Mouse (Mus musculus): ENCODE data around the gene Jak3.

Jak3 gene

DNA sequence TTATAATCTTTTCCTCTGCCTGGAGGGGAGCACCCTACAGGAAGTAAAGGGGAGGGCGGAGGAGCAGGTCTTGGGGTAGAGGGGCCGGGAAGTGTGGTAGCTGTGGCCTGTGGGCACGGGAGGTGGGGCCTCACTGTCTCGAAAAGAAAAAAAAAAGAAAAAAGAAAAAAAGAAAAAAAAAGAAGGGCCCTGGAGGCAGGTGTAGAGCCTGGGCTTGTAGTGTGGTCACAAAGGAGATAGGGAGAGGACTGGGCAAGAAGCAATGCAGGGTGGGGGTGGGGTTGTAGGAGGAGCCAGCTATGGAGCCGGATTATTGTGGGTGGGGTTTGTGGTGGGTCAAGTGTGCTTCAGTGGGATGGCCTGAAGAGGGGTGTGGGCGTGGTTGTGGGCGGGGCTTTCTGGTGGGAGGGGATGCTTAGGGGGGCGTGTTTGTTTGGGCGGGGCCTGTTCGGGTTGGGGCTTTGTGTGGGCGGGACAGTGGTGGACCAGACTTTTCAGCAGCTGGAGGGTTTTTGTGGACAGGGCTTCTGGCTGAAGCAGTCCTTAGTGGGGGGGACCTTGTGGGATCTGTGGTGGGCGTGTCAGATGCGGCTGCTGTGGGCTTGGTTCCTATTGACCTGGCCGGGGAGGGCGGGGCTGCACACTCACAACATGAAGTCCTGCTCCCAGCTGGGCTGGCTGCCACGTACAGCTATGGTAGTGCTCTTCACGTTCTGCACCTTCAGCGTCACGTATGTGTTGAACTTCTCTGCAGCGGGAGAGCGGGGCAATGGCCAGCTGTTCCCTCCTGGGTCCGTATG lies 10.6 kb upstream of the Jak3 start:
- peak in 1 of 2 experiments; percentile 73 for DNase-seq (ENCODE audit: low spot score in 2 of 2)

DNA sequence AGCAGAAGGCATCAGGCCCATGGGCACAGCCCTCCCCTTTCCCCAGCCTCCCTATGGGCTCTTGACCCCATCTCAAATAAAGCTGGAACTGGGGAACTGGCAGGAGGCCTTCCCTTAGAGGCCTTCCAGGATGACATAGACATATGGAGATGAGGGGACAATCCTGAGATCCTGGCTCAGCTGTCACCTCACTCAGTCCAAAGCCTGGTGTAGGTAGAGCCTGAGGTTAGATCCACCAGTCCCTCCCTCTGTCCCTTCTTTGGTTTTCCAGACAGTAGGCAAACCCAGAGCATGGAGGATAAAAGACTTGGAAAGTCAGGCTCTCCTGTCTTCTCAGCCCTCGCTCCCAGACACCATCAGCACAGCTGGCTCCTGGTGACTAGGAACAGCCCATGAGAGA lies 9.2 kb upstream of the Jak3 start:
- peak in 1 of 2 experiments; percentile 19 for DNase-seq (ENCODE audit: low spot score in 2 of 2)

DNA sequence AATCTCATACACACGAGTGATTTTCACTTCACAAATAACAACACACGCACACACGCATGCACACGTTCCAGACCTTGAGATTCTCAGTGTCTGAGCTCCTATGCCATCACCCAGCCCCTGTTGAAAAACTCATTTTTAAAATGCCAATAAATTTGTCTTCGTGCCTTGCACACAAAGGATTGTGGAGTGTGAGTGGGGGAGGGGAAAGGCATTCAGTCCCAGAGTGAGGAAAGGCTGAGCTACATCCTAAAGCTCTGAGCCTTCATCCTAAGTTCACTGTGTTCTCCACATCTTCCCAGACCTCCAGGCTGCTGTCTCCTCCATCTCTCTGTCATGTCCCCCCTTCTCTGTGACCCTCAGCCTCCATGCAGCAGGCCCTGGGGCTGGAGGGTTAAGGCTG lies 8.8 kb upstream of the Jak3 start:
- DNase-seq (ENCODE audit: low spot score in 2 of 2) = peak; percentile 27 to 31

DNA sequence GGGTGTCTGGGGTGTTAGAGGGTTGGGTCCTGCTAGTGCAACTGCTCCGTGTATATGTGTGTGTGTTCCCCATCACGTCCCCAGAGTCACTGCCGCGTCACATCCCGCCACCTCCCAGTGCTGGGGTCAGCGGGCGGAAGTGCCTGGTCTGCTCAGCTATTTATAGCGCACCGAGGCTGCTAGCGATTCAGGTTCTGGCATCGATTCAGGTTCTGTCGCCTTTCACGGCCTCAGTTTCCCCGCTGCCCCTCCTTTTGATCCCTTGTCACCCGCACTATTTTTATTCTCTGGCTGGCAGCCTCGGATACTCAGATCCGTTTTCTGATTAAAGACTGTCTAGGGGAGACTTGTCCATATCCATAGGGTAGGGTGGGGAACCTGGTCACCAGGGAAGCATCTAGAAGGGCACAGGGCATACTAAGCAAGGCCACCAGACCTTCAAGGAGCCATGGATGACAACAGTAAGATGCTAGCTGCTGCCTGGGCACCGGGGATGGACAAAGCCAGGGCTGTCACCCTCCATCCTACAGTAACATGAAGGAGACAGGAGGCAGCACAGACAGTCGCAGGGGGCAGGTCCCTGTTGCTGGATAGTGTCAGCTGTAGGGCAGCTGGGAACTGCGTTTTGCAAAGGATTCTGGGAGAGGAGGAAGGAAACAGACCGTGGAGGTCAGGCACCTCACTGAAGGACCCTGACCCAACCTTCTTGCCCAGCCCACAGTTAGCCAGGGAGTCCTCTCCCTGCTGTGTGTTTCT lies 7.7 kb upstream of the Jak3 start:
- peak in 1 of 2 experiments; percentile 63 for DNase-seq (ENCODE audit: low spot score in 2 of 2)

DNA sequence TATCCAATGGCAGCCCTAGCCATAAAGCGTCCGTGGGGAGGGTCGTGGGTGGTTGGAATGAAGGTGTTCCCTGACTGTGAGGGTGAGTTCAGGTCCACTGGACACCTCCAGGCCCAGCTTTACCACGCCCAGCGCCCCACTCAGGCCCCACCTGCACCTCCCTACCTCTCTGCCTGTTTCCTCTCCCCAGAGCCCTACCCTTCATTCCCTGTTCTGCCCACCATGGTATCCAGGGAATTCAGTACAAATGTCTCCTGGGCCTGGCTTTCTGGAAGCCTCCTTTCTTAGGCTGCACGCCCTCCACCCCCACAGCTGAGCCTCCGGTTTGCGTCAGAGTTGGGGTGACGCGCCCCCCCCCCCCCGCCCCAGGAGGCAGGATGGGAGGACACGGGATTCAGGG lies 5.9 kb upstream of the Jak3 start:
- DNase-seq (ENCODE audit: low spot score in 2 of 2) = no peak

DNA sequence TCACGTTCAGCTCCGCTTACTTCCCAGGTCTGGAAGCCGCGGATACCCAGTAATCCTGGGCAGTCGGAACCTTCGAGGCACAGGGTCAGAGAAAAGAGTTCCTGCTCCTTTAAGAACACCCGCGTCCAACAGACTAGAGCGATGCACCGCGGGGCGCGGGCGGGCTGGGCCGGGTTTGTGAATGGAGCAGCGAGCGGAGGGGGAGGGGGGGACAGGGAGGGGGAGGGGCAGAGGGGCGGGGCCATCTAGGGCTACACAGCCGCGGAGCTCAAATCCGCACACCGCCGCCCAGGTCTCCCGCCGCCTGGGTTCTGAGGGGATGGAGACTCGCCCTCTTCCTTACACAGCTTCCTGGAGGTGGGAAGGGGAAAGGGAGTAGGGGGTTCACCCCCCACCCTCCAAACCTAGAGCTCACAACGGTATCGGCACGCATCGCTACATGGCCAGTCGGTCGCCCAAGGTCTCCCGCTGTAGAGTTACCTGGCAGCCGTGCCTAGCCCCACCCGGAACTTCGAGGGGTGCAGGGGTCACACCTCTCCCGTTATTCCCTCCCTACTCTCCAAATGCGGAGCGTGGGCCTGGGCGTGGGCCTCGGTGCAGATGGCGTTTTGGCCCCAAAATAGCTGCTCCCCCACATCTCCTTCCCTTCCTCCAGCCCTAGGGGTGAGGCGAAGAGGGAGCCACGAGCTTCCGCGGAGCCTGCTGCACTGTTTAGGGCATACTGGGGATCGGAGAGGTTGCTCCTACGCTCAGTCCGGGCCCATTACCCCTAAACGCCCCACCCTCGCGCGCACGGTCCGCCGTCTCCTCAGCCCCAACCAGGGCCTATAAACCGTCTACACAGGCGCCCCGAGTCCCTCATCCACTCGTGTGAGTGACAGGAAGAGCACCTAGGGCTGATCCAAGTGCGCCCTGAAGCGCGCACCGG lies 5.2 kb upstream of the Jak3 start:
- DNase-seq (ENCODE audit: low spot score in 2 of 2) = peak; percentile 88 to 89

DNA sequence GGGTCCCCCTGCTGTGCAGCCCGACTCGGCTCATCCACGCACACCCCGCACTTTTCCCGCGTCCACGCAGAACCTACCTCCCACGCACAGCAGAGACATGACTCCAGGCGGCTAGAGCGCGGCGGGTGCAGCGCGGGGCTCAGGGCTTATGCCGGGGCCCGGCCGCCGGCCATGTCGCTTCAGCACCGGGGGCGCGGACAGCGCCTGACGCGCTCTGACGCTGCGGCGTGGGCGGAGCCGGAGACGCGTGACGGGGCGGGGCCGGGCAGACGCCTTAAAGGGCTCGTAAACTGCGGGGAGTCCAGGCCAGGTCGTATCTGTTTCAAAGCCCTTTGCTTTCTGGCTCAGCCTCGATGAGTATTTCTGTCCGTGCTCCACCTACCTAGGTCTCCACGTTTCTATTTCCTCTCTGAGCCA lies 4.5 kb upstream of the Jak3 start, which contains the start of gene Unc13a:
TSS of gene Unc13a (minus strand) at position 209 of the 417 bp plus-strand sequence.
- DNase-seq (ENCODE audit: low spot score in 2 of 2) = peak; percentile 95

DNA sequence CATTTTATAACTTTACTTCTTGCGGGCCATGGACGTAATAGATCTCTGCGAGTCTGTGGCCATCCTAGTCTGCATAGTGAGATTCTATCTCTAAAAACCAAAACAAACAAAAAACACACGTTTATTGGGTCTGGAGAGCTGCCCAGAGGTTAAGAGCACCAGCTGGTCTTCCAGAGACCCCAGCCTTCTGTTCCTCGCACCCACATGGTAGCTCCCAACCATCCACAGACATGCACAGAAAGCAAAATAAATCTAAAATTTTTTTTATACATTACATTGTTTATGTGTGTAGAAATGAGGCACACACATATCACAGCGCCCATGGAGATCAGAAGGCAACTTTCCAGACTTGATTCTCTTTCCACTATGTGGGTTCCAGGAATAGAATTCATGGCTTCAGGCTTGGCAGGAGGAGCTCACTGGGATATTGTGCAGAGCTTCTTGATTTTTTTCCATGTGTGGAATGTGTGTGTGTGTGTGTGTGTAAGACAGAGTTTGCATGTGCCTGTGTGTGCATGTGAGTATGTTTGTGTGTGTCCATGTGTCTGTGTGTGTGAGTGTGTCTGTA lies 3.8 kb upstream of the Jak3 start:
- DNase-seq (ENCODE audit: low spot score in 2 of 2) = no peak

DNA sequence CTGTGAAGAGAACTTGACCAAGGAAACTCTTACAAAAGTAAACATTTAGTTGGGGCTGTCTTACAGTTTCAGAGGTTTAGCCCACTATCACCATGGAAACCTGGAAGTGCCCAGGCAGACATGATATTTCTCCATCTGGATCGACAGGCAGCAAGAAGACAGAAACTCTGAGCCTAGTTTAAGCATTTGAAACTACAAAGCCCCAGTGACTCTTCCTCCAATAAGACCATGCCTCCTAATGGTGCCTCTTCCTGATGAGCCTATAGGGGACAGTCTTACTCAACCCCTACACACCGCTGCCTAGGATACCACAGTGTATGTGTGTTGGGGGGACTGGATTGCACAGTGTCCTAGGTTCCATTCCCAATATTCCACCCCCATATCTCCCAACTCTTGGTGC lies 2.0 kb upstream of the Jak3 start:
- no peak for DNase-seq (ENCODE audit: low spot score in 2 of 2)

DNA sequence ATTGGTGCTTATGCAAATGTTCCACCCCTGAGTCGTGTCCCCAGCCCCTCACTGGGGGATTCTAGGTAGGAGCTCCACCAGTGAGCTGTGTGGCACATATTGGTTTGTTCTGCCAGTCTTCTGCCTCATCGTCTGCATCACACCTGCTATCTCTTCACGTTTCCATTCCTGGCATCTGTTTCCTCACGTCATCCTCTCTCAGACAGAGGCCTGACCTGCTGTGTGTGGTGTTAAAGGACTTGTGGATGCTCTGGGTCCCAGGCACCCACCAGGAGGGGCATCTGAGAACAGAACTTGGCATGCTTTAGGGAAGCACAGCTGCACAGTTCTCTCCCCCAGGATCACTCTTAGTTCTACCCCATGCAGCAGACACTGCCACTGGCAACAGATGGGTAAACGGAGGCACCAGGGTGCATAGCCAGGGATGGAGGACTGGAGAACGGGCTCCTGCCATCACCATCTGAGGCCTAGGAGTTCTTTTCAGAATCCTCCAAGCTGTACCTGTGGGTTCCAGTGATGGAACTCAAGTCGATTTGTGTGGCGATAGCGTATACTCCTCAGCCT lies 558 bp upstream of the Jak3 start:
- DNase-seq (ENCODE audit: low spot score in 2 of 2) = no peak

DNA sequence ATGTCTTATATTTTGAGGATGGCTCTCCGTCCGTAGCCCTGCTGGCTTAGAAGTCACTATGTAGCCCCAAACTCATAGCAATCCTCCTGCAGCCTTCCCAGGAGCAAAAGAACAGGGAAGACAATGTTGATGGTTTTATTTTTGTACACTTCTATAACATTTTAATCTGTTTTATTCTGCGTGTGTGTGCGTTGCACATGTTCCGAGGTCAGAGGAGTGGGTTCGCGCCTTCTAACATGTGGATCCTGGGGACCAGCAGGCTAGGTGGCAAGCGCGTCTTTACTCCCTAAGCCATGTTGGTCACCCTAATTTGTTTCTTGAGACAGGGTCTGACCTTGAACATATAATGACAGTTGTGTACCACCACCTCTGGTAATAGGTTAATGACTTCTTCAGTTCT lies 707 bp downstream of the Jak3 start:
- DNase-seq (ENCODE audit: low spot score in 2 of 2) = no peak

DNA sequence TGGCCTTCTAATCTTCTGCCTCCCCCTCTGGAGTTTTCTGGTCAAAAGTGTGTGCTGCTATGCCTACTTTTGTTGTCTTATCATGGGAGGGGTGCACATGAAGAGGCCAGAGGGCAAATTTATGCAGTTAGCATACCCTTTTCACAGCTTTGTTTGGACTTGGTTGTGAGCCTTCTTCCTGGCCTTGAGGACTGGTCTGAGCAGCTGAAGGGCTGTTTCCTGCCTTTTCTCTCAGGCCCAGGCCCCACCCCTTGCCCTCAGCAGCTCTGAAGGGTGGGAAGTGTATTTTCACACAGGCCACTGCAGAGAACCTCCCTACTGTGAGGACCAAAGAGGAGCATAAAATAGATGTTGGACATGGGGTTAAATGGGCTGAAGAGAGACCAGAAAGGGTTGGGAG lies 1.5 kb downstream of the Jak3 start:
- no peak for DNase-seq (ENCODE audit: low spot score in 2 of 2)

DNA sequence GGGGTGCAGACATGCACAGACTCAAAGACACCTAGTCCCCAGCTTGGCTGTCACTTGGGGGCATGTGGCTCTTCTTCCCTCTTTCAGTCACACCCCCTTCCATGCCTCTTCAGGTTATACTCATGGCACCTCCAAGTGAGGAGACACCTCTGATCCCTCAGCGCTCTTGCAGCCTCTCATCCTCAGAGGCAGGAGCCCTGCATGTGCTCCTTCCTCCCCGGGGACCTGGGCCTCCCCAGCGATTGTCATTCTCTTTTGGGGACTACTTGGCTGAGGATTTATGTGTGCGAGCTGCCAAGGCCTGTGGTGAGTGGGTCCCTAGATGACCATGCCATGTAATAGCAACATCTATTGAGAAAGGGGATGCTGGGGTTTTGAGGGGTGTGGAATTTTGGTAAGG lies 2.1 kb downstream of the Jak3 start:
- DNase-seq (ENCODE audit: low spot score in 2 of 2) = peak in 1 of 2 experiments; percentile 28

DNA sequence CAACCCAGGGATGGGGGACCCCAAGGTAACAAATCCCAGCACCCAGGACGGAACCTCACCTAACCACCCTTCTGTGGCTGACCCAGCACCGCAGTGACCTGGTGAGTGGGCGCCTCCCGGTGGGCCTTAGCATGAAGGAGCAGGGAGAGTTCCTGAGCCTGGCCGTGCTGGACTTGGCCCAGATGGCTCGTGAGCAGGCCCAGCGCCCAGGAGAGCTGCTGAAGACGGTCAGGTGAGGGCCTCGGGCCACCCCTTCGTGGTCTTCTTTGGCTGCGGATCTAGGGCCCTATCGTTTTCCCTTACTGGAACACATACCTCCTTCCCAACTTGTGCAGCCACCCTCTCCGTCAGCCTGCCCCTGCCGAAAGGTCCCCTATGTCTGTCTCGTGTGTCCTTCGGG lies 3.0 kb downstream of the Jak3 start:
- peak in 1 of 2 experiments; percentile 29 for DNase-seq (ENCODE audit: low spot score in 2 of 2)

DNA sequence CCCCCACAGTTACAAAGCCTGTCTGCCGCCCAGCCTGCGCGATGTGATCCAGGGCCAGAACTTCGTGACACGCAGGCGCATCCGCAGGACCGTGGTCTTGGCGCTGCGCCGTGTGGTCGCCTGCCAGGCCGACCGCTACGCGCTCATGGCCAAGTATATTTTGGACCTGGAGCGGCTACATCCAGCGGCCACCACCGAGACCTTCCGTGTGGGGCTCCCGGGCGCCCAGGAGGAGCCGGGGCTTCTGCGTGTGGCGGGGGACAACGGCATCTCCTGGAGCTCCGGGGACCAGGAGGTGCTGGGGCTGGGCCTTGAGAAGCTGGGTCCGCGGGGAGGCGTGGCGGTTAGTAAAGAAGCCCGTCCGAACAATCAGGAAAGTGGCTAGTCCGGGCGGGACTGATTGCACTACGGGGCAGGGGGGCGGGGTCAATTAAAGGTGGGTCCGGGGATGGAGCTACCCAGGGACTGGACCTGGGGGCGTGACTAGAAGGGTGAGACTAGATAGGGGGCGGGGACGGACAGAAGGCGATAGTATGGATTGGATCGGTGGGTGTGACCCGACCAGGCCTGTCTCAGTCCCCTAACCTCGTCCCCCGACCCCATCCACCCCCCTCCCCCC lies 3.6 kb downstream of the Jak3 start:
- no peak for DNase-seq (ENCODE audit: low spot score in 2 of 2)

DNA sequence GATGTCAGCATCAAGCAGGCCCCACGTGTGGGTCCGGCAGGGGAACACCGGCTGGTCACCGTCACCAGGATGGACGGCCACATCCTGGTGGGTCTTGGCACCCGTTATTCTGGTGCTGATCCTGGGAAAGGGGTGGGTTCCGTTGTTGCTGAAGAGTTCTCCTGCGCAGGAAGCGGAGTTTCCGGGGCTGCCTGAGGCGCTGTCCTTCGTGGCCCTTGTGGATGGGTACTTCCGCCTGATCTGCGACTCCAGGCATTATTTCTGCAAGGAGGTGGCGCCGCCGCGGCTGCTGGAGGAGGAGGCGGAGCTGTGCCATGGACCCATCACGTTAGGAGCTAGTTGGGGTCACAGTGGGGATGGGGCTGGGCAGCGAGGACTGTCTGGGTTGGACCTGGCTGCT lies 4.4 kb downstream of the Jak3 start:
- DNase-seq (ENCODE audit: low spot score in 2 of 2) = peak in 1 of 2 experiments; percentile 33

DNA sequence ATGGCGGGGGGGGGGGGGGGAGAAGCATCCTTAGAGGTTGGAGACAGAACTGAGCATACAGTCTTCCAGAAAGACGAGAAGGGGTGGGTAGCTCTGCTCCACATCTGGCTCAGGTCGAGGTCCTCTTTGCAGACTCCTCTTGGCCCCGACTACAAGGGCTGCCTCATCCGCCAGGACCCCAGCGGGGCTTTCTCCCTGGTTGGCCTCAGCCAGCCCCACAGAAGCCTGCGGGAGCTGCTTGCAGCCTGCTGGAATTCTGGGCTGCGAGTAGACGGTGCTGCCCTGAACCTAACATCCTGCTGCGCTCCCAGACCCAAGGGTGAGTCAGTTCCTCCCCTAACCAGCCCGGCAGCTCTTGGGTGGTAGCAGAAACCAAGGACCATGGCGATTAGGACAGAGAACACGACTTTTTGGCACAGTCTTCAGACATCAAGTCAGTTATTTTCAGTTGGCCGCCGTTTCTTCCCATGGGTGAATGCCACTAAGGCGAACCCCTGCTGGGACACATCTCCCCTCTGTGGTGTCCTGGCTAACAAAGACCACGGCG lies 5.3 kb downstream of the Jak3 start:
- DNase-seq (ENCODE audit: low spot score in 2 of 2) = no peak

DNA sequence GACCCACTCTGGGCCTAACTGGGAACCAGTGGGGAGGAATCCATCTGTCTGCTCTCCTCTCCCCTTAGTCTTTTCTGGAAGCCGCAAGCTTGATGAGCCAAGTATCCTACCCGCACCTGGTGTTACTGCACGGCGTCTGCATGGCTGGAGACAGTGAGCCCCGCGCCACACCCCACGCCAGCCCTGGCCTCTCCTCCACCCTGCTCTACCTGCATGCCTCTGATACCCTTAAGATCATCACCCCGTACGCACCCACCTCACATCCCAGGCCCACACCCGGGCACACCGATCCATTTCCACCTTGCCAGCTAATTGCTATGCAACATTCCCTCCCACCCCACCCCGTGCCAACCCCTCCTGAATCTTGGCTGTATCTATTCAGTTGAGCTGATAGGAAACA lies 6.7 kb downstream of the Jak3 start:
- no peak for DNase-seq (ENCODE audit: low spot score in 2 of 2)

DNA sequence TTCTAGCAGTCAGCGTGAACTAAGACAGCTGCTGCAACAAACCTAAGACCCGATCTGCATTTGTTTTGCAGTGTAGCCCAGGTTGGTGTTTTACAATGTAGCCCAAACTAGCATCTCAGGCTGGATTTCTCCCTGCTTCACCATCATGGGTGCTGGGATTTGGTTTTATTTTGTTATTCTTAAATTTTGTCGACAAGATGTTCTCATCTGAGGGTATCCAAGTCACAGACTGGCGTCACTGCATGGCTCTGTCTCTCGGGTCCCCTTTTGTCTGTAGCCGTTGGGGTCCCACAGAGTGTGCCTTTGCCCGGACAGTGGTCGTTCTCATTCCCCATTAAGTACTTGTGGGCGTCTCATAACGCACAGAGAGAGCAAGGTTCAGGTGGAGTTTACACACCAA lies 8.6 kb downstream of the Jak3 start:
- DNase-seq (ENCODE audit: low spot score in 2 of 2) = no peak

DNA sequence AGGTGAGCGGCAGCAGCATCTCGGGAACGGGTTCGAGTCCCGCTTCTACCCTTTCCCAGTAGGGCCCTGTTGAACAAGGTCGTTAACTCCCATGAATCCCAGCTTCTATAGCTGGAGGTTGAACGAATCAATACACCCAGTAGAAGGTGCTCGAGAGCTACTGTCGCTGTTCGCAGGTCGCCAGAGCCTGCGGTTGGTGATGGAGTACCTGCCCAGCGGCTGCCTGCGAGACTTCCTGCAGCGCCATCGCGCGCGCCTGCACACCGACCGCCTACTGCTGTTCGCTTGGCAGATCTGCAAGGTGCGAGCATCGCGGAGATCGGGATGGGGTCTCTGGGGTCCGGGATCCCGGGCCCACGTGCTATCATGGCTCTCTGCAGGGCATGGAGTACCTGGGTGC lies 9.5 kb downstream of the Jak3 start:
- DNase-seq (ENCODE audit: low spot score in 2 of 2) = peak in 1 of 2 experiments; percentile 49
